Mouse (Mus musculus) intestine, postnatal 0 days (tissue): ENCODE data around the gene Phykpl. TPM values are rescaled to one million over a fixed set of nuclear protein-coding genes. Genes with fewer than 3 reads are reported as not detected.

Experiments
- ATAC-seq: fragments of 200-750 bp; cut with Nextera tagmentation; 2 replicates; pipeline ENCODE4 v1.8.0; 2017; ENCODE audit warnings: mild to moderate bottlenecking, moderate TSS enrichment, moderate library complexity
- H3K27ac ChIP-seq: fragments of 300-500 bp; sonication (generic); 2 replicates; pipeline ENCODE4 v1.5.1; 2014; ENCODE audit warnings: mild to moderate bottlenecking, low read depth, low read length, moderate library complexity
- H3K27me3 ChIP-seq: fragments of 300-500 bp; sonication (generic); replicated peaks from 2 replicates; pipeline ENCODE4 v1.6.1; 2014; ENCODE audit warnings: low read length, mixed read lengths; ENCODE audit not compliant: control insufficient read depth, insufficient read depth
- H3K36me3 ChIP-seq: fragments of 300-500 bp; sonication (generic); 2 replicates; pipeline ENCODE4 v1.6.1; 2014; ENCODE audit warnings: mild to moderate bottlenecking, moderate library complexity; ENCODE audit not compliant: control insufficient read depth, insufficient read depth
- H3K4me1 ChIP-seq: fragments of 300-500 bp; sonication (generic); replicated peaks from 2 replicates; pipeline ENCODE4 v1.6.1; 2014; ENCODE audit warnings: antibody characterized with exemption, low read length, mixed read lengths; ENCODE audit not compliant: control insufficient read depth, insufficient read depth
- H3K4me2 ChIP-seq: fragments of 300-500 bp; sonication (generic); replicated peaks from 2 replicates; pipeline ENCODE4 v1.6.1; 2014; ENCODE audit warnings: low read depth, mild to moderate bottlenecking, moderate library complexity
- H3K4me3 ChIP-seq: fragments of 300-500 bp; sonication (generic); 2 replicates; pipeline ENCODE4 v1.5.1; 2014; ENCODE audit warnings: low read depth, low read length
- H3K9ac ChIP-seq: fragments of 300-500 bp; sonication (generic); 2 replicates; pipeline ENCODE4 v1.6.1; 2014; ENCODE audit warnings: mild to moderate bottlenecking, low read depth, low read length
- H3K9me3 ChIP-seq: fragments of 300-500 bp; sonication (generic); 2 replicates; pipeline ENCODE4 v1.6.1; 2016; ENCODE audit warnings: mixed run types; ENCODE audit not compliant: control insufficient read depth
- CTCF ChIP-seq: sonication (generic); IDR thresholded peaks from 2 replicates; pipeline ENCODE4 v1.5.1; 2016; ENCODE audit warnings: low read depth, mild to moderate bottlenecking, control low read depth, antibody characterized with exemption, moderate library complexity
- WGBS: fragments of 180-500 bp; shearing (Covaris S2); extraction: QIAGEN DNeasy Blood & Tissue Kit; methylation state at CpG from one replicate; pipeline ENCODE4 v1.1.7; 2014; 5-methylcytosine and 5-hydroxymethylcytosine counted together
- polyA plus RNA-seq: library from polyadenylated mRNA; unstranded; fragments of >200 nt; fragmentation: Nextera tagmentation; extraction: Ambion mirVana; gene quantifications from 2 replicates; pipeline ENCODE4 v1.2.1, GENCODE M21; 2015

Phykpl gene
- polyA plus RNA-seq, 1 experiment from 2014 or later: 24.2 TPM

DNA sequence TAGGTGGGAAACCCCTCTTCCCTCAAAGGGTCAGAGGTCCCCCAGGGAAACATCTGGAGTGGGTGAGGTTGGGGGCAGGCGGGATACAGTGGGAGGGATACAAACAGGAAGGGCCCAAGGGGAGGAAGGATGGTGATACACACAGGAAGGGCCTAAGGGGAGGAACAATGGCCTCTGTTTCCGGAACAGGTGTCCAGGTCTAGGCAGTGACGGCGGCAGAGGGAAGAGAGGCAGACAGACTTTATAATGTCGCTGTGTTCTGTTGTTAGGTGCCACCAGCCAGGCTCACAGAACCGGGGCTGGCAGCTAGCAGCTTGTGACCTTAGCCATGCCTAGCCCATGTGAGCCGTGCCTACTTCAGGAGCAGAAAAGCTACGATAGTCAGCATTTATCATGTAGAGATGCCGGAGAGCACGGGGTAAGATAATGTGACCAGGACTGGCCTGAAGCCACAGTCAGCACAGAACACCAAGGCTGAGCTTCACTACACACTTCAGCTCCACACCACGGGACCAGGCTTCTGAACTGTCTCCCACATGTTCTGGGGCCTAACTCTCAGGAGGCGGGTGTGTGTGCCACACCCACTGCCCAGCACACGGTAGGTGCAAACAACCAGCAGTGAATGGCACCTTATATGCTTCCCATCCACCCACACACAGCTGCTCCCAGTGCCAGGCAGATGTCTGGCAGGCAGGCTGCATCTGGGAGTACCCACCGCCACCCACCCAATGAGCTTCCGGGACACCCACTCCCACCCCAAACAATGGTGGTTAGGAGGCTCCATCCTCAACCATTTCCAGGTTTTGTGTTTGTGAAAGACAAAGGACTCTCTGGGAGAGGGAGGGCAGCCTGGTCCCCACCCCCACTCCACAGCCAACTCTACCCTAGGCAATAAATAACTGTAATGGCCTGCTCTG, 62.5 kb downstream of the Phykpl start:
- no peak for TF ChIP-seq CTCF
- WGBS: 52% methylated on average over 15 of the region's 15 CpGs
- peaks cover 21% of the 10 kb centered on the region for H3K36me3 ChIP-seq
- peak overlapping the region; percentile 62 for H3K27ac ChIP-seq
- no peak overlapping the region for H3K9ac ChIP-seq
- H3K4me3 ChIP-seq: no peak overlapping the region
- H3K4me1 ChIP-seq: peaks cover 8% of the 10 kb centered on the region
- no peaks in the 10 kb centered on the region for H3K27me3 ChIP-seq
- peak overlapping the region; percentile 21 for H3K4me2 ChIP-seq
- ATAC-seq: peak; percentile 22; the same call in 1 of the 2 replicates
- H3K9me3 ChIP-seq: no peaks in the 10 kb centered on the region

DNA sequence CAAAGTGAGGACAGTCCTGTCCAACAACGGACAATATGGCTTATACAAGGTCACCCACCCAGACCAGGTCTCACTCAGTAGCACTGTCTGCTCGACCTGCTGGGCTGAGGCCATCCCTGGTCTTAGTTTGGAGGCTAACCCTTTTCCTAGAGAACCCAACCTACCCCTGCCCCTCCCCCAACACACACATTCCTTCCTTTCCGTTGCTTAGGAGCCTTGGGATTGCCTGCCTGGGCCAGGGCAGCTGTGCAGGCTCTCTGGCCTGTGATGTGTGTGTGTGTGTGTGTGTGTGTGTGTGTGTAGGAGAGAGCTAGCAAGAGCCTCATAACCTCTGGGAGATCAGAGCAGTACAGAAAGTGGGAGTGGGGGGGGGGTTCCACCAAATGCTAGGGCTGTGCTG, 64.0 kb downstream of the Phykpl start:
- no peak overlapping the region for H3K27ac ChIP-seq
- H3K4me1 ChIP-seq: peaks cover 8% of the 10 kb centered on the region
- H3K4me3 ChIP-seq: no peak overlapping the region
- 34% methylated on average over 3 of the region's 3 CpGs for WGBS
- no peak overlapping the region for H3K9ac ChIP-seq
- H3K27me3 ChIP-seq: no peaks in the 10 kb centered on the region
- TF ChIP-seq CTCF: no peak
- H3K4me2 ChIP-seq: peak overlapping the region; percentile 95
- ATAC-seq: no peak
- H3K9me3 ChIP-seq: no peaks in the 10 kb centered on the region
- peaks cover 18% of the 10 kb centered on the region for H3K36me3 ChIP-seq

DNA sequence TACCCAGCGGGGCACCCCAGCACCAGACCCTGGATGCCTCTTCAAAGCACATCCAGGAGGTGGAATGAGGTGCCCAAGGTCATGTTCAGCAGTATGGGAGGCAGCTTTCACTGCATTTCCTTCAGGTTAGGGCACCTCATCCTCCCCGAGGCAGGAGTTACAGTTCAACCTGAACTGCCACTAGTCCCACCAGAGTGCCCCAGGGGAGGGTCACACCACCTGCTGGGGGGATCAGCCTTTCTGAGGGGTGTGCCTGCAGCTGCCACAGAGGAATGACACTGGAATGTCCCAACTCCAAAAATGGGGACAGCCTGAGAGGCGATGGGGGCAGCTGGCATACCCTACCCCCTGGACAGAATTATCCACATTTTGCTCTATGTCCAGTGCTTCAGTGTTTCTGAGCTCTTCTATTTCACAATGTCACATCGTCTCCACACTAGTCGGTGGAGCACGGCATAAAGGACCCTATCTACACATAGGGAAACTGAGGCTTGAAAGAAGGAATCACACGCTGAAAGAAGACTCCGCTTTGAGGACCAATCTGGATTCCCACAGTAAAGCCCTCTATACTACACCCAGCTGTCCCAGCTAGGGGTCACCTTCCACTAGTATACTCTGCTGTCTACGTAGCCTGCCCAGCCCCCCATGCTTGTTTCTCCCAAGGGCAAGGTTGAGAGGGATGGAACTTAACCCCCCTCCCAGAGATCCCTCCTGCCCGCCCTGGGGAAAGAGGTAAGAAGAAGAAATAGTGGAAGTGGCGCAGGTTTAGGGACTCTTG, 64.7 kb downstream of the Phykpl start:
- Histone ChIP-seq H3K36me3 (peaks cover 11% of the 10 kb centered on the region), H3K9ac (peak overlapping the region; percentile 57), H3K9me3 (no peaks in the 10 kb centered on the region), H3K4me2 (peak overlapping the region; percentile 95), H3K4me1 (peaks cover 8% of the 10 kb centered on the region), H3K27ac (no peak overlapping the region), H3K4me3 (peak overlapping the region; percentile 65), H3K27me3 (no peaks in the 10 kb centered on the region)
- TF ChIP-seq CTCF: no peak
- 51% methylated on average over 11 of the region's 11 CpGs for WGBS
- no peak for ATAC-seq

DNA sequence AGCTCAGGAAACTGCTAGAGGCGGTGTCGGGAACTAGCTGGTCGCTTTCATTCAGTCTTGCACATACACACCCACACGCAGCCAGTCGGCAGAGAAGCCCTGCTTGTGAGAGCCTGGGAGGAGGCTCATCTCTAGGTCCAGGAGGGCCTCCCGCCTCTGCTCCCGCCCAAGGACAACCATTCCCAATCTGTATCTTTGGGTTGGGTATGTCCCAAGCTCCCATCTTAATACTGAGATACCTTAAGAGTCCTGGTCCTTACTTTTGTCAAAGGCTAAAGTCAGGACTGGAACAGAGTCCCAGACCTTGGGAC, 65.3 kb downstream of the Phykpl start:
- Histone ChIP-seq H3K9me3 (no peaks in the 10 kb centered on the region), H3K4me3 (peak overlapping the region; percentile 65), H3K27me3 (no peaks in the 10 kb centered on the region), H3K36me3 (peaks cover 10% of the 10 kb centered on the region), H3K9ac (peak overlapping the region; percentile 57), H3K27ac (peak overlapping the region; percentile 64; the same call in 1 of the 2 replicates), H3K4me2 (peak overlapping the region; percentile 95), H3K4me1 (peaks cover 8% of the 10 kb centered on the region)
- 4% methylated on average over 7 of the region's 7 CpGs for WGBS
- no peak for TF ChIP-seq CTCF
- no peak for ATAC-seq

DNA sequence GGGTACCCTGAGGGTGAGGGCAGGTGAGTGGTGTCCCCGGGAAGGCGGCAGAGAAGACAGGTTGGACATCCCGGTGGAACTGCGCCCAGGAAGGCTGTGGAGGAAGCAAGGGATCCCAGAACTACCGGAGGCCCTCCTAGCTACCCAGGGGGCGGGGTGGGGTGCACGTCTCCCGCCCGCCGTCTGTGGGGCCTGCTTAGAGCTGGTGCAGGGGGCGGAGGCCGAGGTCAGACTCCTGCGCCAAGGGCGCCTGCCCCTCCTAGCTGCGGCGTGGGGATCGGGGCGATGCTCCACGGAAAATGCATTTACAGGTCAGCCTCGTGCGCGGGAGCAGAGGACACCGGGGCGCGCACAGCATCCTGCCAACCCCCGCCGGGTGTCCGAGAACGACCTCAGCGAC, 65.7 kb downstream of the Phykpl start:
- 1% methylated on average over 30 of the region's 30 CpGs for WGBS
- no peaks in the 10 kb centered on the region for H3K9me3 ChIP-seq
- H3K9ac ChIP-seq: peak overlapping the region; percentile 57
- H3K4me3 ChIP-seq: peak overlapping the region; percentile 65
- H3K4me2 ChIP-seq: peak overlapping the region; percentile 95
- peak overlapping the region; percentile 64 for H3K27ac ChIP-seq
- H3K27me3 ChIP-seq: no peaks in the 10 kb centered on the region
- peaks cover 8% of the 10 kb centered on the region for H3K4me1 ChIP-seq
- H3K36me3 ChIP-seq: peaks cover 10% of the 10 kb centered on the region
- ATAC-seq: 0 out of 2 replicates have a peak, but pooled peaks have one; percentile 18
- TF ChIP-seq CTCF: no peak
